Mouse (Mus musculus) colon, adult 2 months (tissue): Measurements from ENCODE around the gene Adamts6. TPM values are rescaled to one million over a fixed set of nuclear protein-coding genes. Genes with fewer than 3 reads are reported as not detected.

ENCODE experiments used
- polyA plus RNA-seq: library from polyadenylated mRNA; depleted of rRNA; stranded (reverse); fragments of >200 nt; gene quantifications from 2 replicates; pipeline ENCODE4 v1.2.3, GENCODE M21; 2012; rRNA removed

Adamts6 gene
- 0.41 and 0.54 TPM in 2 replicates for polyA plus RNA-seq

DNA sequence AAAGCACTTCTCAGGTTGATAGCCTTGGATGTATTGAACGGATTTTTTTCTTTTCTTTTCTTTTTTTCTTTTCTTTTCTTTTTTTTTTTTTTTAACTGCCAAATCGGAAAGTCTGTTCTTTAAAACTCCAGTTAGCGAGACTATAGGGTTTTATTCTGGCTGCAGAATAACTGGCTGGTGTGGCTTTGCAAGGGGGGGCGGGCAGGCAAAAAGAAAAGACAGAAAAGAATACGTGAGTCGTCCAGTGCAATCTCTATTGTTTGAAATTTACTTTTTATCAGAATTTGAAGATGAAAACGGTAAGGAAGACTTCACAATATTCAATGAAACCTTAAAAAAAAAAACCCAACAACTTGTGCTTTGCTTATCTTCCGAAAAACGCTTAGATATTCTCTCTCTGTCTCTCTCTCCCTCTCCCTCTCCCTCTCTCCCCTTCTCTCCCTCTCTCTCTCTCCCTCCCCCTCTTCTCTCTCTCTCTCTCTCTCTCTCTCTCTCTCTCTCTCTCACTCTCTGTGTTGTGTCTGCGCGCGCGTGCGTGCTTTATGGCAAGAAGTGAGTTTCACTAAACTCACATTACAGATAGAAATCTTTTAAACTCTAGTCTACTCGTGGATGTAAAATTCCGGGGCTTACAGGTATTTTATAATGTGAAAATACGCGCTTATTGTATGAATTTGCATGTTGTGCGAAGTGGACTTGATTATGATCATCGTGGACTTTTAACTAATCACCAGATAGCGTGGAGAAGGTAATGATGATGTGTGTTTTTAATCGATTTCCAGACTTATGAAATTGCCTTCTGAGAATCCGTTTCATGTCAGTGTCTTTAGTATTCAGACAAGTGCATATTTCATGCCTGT, at the start of gene Adamts6:
TSS of gene Adamts6 (plus strand) at position 470 of the 860 bp plus-strand sequence.

Other genes starting within 250 kb of the Adamts6 start
- 7.0 and 8.9 TPM in 2 replicates for gene Nln, start 178.2 kb upstream of the Adamts6 start, polyA plus RNA-seq
- 0.77 and 0.86 TPM in 2 replicates for gene Sgtb, start 178.1 kb upstream of the Adamts6 start, polyA plus RNA-seq
- gene Trappc13, start 109.4 kb upstream of the Adamts6 start, polyA plus RNA-seq: 4.4 and 4.7 TPM in 2 replicates
- 0.93 and 1.1 TPM in 2 replicates for gene Trim23, start 109.0 kb upstream of the Adamts6 start, polyA plus RNA-seq
- 0.14 and 0.31 TPM in 2 replicates for gene Cenpk, start 59.2 kb upstream of the Adamts6 start, polyA plus RNA-seq
- gene Ppwd1, start 59.0 kb upstream of the Adamts6 start, polyA plus RNA-seq: 0.49 and 0.51 TPM in 2 replicates